Mouse (Mus musculus) midbrain, embryonic 16.5 days (tissue): ENCODE results near the gene Dnaaf2. TPM values are rescaled to one million over a fixed set of nuclear protein-coding genes. Genes with fewer than 3 reads are reported as not detected.
"Not testable (repeated sequence)": the region's sequence is repeated elsewhere in the genome, so short reads cannot be mapped to it uniquely, and the experiment has no call there.

ENCODE experiments used
- ATAC-seq: fragments of 200-750 bp; cut with Nextera tagmentation; 2 replicates; pipeline ENCODE4 v1.8.0; 2017; ENCODE audit warnings: moderate TSS enrichment
- H3K27ac ChIP-seq: fragments of 300-500 bp; sonication (generic); 2 replicates; pipeline ENCODE4 v1.5.1; 2014; ENCODE audit warnings: mild to moderate bottlenecking, low read length, mixed read lengths
- H3K27me3 ChIP-seq: fragments of 300-500 bp; sonication (generic); 2 replicates; pipeline ENCODE4 v1.6.1; 2014; ENCODE audit warnings: low read depth, low read length, mixed read lengths; ENCODE audit not compliant: control insufficient read depth, insufficient read depth
- H3K36me3 ChIP-seq: fragments of 300-500 bp; sonication (generic); 2 replicates; pipeline ENCODE4 v1.6.1; 2014; ENCODE audit warnings: mild to moderate bottlenecking, low read length, moderate library complexity, mixed read lengths; ENCODE audit not compliant: control insufficient read depth, insufficient read depth
- H3K4me1 ChIP-seq: fragments of 300-500 bp; sonication (generic); 2 replicates; pipeline ENCODE4 v1.6.1; 2014; ENCODE audit warnings: mild to moderate bottlenecking, low read length, mixed read lengths; ENCODE audit not compliant: control insufficient read depth, insufficient read depth
- H3K4me2 ChIP-seq: fragments of 300-500 bp; sonication (generic); 2 replicates; pipeline ENCODE4 v1.6.1; 2014; ENCODE audit warnings: mild to moderate bottlenecking, low read length, mixed read lengths
- H3K4me3 ChIP-seq: fragments of 300-500 bp; sonication (generic); 2 replicates; pipeline ENCODE4 v1.5.1; 2014; ENCODE audit warnings: low read depth, mild to moderate bottlenecking, low read length, moderate library complexity, mixed read lengths
- H3K9ac ChIP-seq: fragments of 300-500 bp; sonication (generic); 2 replicates; pipeline ENCODE4 v1.6.1; 2014; ENCODE audit warnings: low read depth, low read length, mixed read lengths
- H3K9me3 ChIP-seq: fragments of 300-500 bp; sonication (generic); replicated peaks from 2 replicates; pipeline ENCODE4 v1.6.1; 2014; ENCODE audit warnings: mild to moderate bottlenecking, low read length, mixed read lengths; ENCODE audit not compliant: control insufficient read depth, poor library complexity, severe bottlenecking
- WGBS: fragments of 180-500 bp; shearing (Covaris S2); extraction: QIAGEN DNeasy Blood & Tissue Kit; methylation state at CpG from one replicate; pipeline ENCODE4 v1.1.7; 2014; 5-methylcytosine and 5-hydroxymethylcytosine counted together
- polyA plus RNA-seq: library from polyadenylated mRNA; unstranded; fragments of >200 nt; fragmentation: Nextera tagmentation; extraction: Ambion mirVana; gene quantifications from 2 replicates; pipeline ENCODE4 v1.2.1, GENCODE M21; 2015

Gene Dnaaf2
- polyA plus RNA-seq, 1 experiment from 2014 or later: 5.9 TPM

DNA sequence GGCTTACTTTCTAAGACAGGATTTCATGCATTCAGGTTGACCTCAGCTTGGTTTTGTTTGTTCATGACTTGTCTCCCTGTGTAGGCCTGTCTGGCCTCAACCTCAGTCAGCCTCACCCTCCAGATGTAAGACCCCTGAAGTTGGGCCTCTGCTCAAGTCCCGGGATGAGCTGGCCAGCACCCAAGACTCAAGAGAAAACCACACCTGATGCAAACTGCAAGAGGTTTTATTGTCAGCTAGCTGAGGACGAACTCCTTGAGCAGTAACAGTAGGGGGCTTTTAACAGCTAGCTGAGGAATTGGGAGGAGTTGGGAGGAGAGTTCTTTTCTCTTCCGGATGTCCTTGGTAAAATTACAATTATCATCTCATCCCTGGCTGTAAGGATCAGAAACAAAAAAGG lies 20.7 kb downstream of the Dnaaf2 start:
- no peak for ATAC-seq
- Histone ChIP-seq H3K4me2 (no peak overlapping the region), H3K27ac (no peak overlapping the region), H3K9me3 (no peaks in the 10 kb centered on the region), H3K4me1 (peaks cover 2% of the 10 kb centered on the region; the same call in 1 of the 2 replicates), H3K4me3 (no peak overlapping the region), H3K36me3 (no peaks in the 10 kb centered on the region), H3K9ac (no peak overlapping the region), H3K27me3 (no peaks in the 10 kb centered on the region)
- 78% methylated on average over 3 of the region's 3 CpGs for WGBS

DNA sequence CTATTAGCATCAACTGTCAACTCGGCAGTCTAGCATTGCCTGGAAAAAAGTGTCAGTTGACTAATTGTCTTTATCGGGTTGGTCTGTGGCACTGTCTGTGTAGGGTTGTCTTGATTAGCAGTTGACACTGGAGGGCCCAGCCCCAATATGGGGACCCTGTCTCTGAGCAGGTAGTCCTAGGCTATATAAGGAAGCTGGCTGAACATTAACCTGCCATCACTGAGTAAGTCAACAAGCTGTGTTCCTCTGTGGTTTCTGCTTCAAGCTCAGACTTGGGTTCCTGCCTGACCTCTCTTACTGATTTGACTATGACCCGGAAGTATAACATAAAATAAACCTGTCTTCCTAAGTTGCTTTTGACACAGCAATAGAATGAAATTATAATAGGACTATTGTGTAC lies 22.3 kb downstream of the Dnaaf2 start:
- Histone ChIP-seq H3K9ac (no peak overlapping the region), H3K27me3 (no peaks in the 10 kb centered on the region), H3K9me3 (no peaks in the 10 kb centered on the region), H3K27ac (no peak overlapping the region), H3K36me3 (no peaks in the 10 kb centered on the region), H3K4me1 (no peaks in the 10 kb centered on the region), H3K4me3 (no peak overlapping the region), H3K4me2 (no peak overlapping the region)
- WGBS: 97% methylated on average over 3 of the region's 3 CpGs
- no peak for ATAC-seq

- Histone ChIP-seq H3K36me3 (no peaks in the 10 kb centered on the region), H3K4me3 (no peak overlapping the region), H3K9ac (no peak overlapping the region), H3K4me2 (no peak overlapping the region), H3K9me3 (no peaks in the 10 kb centered on the region), H3K27ac (no peak overlapping the region), H3K4me1 (peaks cover 8% of the 10 kb centered on the region), H3K27me3 (no peaks in the 10 kb centered on the region)
- 93% methylated on average over 2 of the region's 2 CpGs for WGBS
- no peak for ATAC-seq
Measured at GRCm38 (mm10) chr12:69171307-69171706, 26.9 kb downstream of the Dnaaf2 start.

- peaks cover 8% of the 10 kb centered on the region for H3K4me1 ChIP-seq
- peak within 1 kb of the TSS; percentile 67 for H3K4me3 ChIP-seq
- H3K4me2 ChIP-seq: peak within 1 kb of the TSS; percentile 98
- ATAC-seq: peak; percentile 93
- under 1% methylated on average over 40 of the region's 40 CpGs for WGBS
- H3K9ac ChIP-seq: peak within 1 kb of the TSS; percentile 61
- H3K9me3 ChIP-seq: no peaks in the 10 kb centered on the region
- H3K27ac ChIP-seq: peak within 1 kb of the TSS; percentile 62
- H3K36me3 ChIP-seq: no peaks in the 10 kb centered on the region
- H3K27me3 ChIP-seq: no peaks in the 10 kb centered on the region
Measured at GRCm38 (mm10) chr12:69168461-69169106, 29.6 kb downstream of the Dnaaf2 start, which contains the start of gene Lrr1. TSS of gene Lrr1 (plus strand) at chr12:69168814.

DNA sequence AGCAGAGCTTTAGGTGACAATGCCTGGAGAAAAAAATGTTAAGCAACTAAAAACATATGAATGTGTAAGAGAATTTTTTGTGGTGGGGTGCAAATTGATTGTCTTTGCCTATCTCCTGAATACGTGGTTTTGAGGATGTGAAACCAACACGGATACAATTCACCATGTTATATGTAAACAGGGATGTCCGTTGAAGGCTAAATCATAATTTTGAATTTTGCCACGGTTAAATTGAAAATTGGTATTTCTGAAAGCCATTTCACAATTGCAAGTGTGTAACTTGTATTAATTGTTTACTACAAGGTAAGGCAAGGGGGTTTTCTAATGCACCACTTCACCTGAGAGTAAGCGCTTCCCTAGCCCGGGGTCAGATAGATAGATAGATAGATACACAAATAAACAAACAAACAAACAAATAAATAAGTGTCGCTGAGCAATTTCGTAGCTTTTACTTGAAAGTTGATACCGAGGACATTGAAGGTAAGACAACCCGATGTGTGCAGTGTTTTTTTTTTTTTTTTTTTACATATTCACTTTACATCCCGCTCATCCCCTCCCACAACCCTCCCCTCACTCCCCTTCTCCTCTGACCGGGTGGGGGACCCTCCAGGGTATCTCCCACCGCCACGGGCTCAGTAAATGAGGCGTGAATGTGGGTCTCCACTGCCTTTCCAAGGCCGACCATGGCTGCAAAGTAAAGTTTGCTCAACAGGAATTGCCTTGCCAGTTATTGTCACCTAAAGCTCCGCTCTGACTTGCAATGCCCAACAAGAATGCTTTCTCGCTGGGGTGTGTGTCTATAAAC lies 30.4 kb downstream of the Dnaaf2 start:
- Histone ChIP-seq H3K27me3 (no peaks in the 10 kb centered on the region), H3K36me3 (no peaks in the 10 kb centered on the region), H3K4me3 (peak overlapping the region; percentile 67), H3K9me3 (no peaks in the 10 kb centered on the region), H3K27ac (peak overlapping the region; percentile 62), H3K9ac (peak overlapping the region; percentile 61), H3K4me2 (peak overlapping the region; percentile 98), H3K4me1 (peaks cover 8% of the 10 kb centered on the region)
- peak; percentile 73 for ATAC-seq
- 7% methylated on average over 18 of the region's 18 CpGs for WGBS

DNA sequence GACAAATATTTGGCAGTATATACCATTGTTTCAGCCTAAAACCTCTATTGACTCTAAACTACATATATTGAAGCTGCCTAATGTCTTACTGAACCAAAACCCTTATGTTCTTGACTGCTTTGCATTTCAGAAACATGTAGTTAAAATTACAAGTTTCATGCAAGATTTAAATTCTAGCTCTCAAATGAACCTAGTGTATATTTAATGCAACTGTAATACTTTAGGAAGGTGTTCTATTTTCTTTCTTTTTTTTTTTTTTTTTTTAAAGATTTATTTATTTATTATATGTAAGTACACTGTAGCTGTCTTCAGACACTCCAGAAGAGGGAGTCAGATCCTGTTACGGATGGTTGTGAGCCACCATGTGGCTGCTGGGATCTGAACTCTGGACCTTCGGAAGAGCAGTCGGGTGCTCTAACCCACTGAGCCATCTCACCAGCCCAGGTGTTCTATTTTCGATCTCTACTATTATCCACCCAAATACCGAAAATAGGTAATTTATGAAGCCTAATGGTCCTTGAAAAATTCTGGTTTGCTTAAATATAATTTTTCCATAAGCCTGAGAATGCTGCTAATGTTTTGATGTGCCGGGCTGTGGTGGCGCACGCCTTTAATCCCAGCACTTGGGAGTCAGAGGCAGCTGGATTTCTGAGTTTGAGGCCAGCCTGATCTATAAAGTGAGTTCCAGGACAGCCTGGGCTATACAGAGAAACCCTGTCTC lies 31.2 kb downstream of the Dnaaf2 start:
- H3K4me3 ChIP-seq, H3K4me1 ChIP-seq, H3K4me2 ChIP-seq, H3K9ac ChIP-seq, ATAC-seq, H3K36me3 ChIP-seq, H3K9me3 ChIP-seq, H3K27ac ChIP-seq, H3K27me3 ChIP-seq: not testable (repeated sequence)
- WGBS: 72% methylated on average over 8 of the region's 8 CpGs

DNA sequence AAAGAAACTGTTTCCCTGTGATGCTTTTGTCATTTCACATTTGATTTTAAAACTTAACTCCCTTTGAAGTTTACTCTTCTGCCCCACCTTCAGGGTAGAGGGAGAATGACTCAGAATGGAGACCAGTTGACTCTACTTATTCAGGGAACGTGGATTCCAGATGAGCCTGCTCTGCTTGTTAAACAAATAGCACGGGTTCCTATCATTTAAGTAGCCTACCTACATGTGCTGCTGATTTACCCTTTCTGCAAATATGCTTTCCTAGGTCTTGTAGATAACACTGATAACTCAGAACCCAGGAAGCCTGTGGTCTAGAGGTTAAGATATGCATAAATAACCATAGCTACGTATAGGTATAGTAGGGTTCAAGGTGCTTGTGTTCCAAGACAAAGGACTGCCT lies 33.3 kb downstream of the Dnaaf2 start:
- Histone ChIP-seq H3K4me2 (no peak overlapping the region), H3K4me1 (peaks cover 8% of the 10 kb centered on the region), H3K9me3 (no peaks in the 10 kb centered on the region), H3K9ac (no peak overlapping the region), H3K27ac (no peak overlapping the region), H3K4me3 (no peak overlapping the region), H3K36me3 (no peaks in the 10 kb centered on the region), H3K27me3 (no peaks in the 10 kb centered on the region)
- WGBS: 64% methylated on average over 3 of the region's 3 CpGs
- ATAC-seq: no peak

GRCm38 (mm10) chr12:69163586-69163985 lies 34.6 kb downstream of the Dnaaf2 start:
- not testable (repeated sequence) for H3K27me3 ChIP-seq, H3K4me1 ChIP-seq, H3K4me2 ChIP-seq, H3K36me3 ChIP-seq, H3K27ac ChIP-seq, H3K9me3 ChIP-seq, H3K4me3 ChIP-seq, H3K9ac ChIP-seq, ATAC-seq
- WGBS: 90% methylated on average over 4 of the region's 4 CpGs

DNA sequence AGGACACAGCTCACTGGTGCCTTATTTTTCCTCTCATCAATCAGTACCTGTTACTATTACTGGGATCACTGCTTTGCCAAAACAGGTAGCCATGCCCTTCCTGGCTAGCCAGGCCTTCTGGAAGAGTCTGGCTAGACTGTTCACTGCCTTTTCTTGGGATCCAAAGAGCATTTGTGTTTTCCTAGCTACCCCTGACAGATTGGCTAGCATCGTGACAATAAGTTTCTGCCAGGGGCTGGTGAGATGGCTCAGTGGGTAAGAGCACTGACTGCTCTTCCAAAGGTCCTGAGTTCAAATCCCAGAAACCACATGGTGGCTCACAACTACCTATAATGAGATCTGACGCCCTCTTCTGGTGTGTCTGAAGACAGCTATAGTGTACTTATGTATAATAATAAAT lies 37.6 kb downstream of the Dnaaf2 start:
- peaks cover 12% of the 10 kb centered on the region for H3K4me1 ChIP-seq
- H3K36me3 ChIP-seq, H3K9ac ChIP-seq, H3K27me3 ChIP-seq, H3K27ac ChIP-seq, H3K9me3 ChIP-seq, H3K4me3 ChIP-seq, H3K4me2 ChIP-seq, ATAC-seq: not testable (repeated sequence)
- 81% methylated on average over 2 of the region's 2 CpGs for WGBS
